Mouse (Mus musculus) urinary bladder, postnatal 14 days (tissue): ENCODE measurements around the gene Plaa.

Experiments used
- DNase-seq: peaks from one replicate; pipeline ENCODE4 v3.0.0; 2021; ENCODE audit warnings: low spot score

The Plaa gene

DNA sequence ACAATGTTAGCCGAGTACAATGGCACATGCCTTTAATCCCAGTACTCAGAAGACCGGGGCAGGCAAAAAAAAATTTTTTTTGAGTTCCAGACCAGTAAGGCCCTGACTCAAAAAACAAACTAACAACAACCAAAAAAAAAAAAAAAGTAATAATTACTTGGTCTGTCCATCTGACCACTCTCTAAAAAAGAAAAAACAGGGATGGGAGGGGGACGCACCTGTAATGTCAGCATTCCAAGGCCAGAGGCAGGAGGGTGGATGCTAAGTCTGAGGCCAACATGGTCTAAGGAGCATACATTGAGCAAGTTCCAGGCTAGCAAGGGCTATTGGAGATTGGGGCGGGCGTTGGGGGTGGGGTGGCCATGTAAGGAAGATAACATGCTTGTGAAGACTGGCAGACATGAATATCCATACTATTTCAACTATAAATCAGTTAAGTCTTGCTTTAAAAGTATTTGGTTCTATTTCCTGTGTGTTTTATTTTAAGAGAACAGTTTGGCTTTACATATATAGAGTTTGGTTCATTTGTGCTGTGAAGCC, 48.0 kb downstream of the Plaa start:
- DNase-seq, result no peak

DNA sequence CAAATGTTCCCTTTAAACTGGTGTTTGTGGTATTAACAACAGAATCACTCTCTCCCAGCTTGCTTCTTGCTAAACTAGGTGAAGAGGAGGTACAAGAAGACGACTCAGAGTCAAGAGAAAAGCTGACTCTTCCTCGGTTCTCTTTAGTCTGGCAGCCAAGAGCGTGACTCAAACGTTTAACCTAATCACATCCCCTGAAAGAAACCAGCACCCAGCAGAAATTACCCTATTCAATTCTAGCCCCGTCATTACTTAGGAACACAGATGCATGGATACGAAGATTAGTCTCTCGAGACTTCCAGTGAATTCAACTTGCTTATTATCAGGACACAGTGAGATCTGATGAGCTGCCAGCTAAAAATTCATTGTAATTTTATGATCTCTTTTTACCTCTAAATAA, 58.7 kb downstream of the Plaa start:
- no peak for DNase-seq

DNA sequence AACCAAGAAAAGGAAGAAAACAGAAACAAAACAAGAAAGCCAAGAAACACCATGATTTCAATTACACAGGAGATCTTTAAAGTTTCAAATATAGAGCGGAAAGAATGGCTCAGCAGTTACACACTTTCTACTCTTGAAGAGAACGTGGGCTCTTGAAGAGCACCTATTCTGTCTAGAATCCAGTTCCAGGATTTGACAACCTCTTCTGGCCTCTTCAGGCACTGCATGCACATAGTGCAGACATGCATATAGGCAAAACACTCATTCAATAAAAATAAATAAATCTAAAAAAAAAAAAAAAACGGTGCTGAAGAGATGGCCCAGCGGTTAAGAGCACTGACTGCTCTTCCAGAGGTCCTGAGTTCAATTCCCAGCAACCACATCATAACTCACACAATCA, 60.0 kb downstream of the Plaa start:
- no peak for DNase-seq

DNA sequence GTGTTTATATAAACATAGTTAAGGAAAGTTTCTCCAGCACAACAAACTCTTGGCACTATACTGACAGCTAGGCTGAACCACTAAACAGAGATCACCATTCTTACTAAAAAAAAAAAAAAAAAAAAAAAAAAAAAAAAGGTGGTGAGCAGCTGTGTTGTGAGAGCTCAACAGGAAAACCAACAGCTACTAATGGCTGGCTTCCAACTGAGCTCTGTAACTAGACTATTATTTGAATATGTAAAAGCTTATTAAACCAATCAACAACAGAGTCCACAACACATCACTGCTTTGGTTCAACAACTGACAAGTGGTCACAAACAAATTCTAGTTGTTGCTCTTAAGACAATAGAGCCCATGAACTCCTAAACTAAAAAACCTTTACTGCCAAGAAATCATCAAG, 69.8 kb downstream of the Plaa start:
- no peak for DNase-seq

DNA sequence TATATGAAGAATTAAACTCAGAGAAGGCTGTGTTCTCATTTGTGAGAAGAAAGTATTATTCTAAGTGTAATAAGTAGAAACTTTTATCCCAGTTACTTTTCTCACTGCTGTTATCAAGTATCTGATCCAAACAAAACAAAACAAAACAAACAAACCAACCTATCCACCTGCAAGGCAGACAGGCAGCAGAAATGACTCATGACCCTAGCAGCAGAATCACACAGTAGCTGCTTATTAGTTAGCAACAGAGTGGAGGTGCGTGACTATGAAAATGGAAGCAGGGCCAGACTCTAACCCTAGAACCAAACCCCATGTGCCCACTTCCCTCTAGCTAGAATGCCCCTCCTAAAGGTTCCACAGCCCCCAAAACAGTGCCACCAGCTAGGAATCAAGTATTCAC, 73.6 kb downstream of the Plaa start:
- DNase-seq, result no peak

DNA sequence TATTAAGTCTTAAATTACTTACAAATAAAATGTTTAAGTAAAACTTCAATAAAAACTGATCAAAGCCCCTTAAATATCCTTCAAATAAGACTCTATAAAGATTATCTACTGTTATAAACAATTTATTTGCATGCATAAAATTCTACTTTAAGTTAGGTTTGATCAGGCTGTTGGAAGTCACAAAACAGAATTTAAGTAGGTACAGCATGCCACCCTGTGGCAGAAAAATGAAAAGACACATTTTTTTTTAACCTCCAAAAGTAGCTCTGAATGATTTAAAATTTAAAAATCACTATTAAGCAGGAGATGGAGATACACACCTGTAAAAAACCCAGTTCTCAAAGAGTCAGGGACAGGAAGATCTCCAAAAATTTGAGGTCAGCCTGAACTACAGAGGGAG, 79.7 kb downstream of the Plaa start:
- DNase-seq, result no peak

DNA sequence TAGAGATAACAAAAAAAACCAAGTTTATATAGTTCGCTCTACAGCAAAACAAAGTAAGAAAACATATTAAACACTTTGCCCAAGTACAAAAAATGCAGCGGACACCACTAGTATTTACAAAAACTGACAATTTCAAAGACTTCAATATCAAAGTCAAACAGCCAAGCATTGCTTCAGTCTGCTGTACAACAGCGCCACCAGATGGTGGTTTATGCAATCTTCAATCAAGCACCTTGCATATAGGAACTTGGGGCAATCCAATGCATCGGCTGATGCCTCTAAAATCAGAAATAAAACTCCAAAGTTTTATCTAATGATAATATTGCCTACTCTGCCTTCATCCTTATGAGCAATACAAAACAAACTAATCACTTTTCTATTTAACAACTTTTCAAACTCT, 85.4 kb downstream of the Plaa start:
- DNase-seq, result peak; percentile 53
